Mouse (Mus musculus) neural tube, embryonic 14.5 days (tissue): ENCODE measurements around the gene Evpl. TPM values are rescaled to one million over a fixed set of nuclear protein-coding genes. Genes with fewer than 3 reads are reported as not detected.

Experiments
- ATAC-seq: fragments of 200-750 bp; cut with Nextera tagmentation; 2 replicates; pipeline ENCODE4 v1.8.0; 2017; ENCODE audit warnings: low read depth, mild to moderate bottlenecking, moderate TSS enrichment, moderate library complexity
- H3K27ac ChIP-seq: fragments of 300-500 bp; sonication (generic); 2 replicates; pipeline ENCODE4 v1.5.1; 2014; ENCODE audit warnings: low read depth, mild to moderate bottlenecking, control low read depth, low read length, moderate library complexity, mixed read lengths
- H3K27me3 ChIP-seq: fragments of 300-500 bp; sonication (generic); 2 replicates; pipeline ENCODE4 v1.6.1; 2014; ENCODE audit warnings: low read length; ENCODE audit not compliant: control insufficient read depth, insufficient read depth
- H3K36me3 ChIP-seq: fragments of 300-500 bp; sonication (generic); 2 replicates; pipeline ENCODE4 v1.6.1; 2014; ENCODE audit warnings: low read length, mixed read lengths; ENCODE audit not compliant: control insufficient read depth, insufficient read depth
- H3K4me1 ChIP-seq: fragments of 300-500 bp; sonication (generic); 2 replicates; pipeline ENCODE4 v1.6.1; 2014; ENCODE audit warnings: low read length; ENCODE audit not compliant: control insufficient read depth, insufficient read depth
- H3K4me2 ChIP-seq: fragments of 300-500 bp; sonication (generic); 2 replicates; pipeline ENCODE4 v1.6.1; 2014; ENCODE audit warnings: mild to moderate bottlenecking, low read depth, low read length, control low read depth
- H3K4me3 ChIP-seq: fragments of 300-500 bp; sonication (generic); 2 replicates; pipeline ENCODE4 v1.5.1; 2014; ENCODE audit warnings: low read depth, low read length, control low read depth, mixed read lengths
- H3K9ac ChIP-seq: fragments of 300-500 bp; sonication (generic); replicated peaks from 2 replicates; pipeline ENCODE4 v1.6.1; 2014; ENCODE audit warnings: low read depth, mild to moderate bottlenecking, control low read depth, low read length, mixed read lengths
- H3K9me3 ChIP-seq: fragments of 300-500 bp; sonication (generic); 2 replicates; pipeline ENCODE4 v1.6.1; 2016; ENCODE audit warnings: low read length; ENCODE audit not compliant: control insufficient read depth
- WGBS: fragments of 180-500 bp; shearing (Covaris S2); extraction: QIAGEN DNeasy Blood & Tissue Kit; methylation state at CpG from one replicate; pipeline ENCODE4 v1.1.7; 2014; 5-methylcytosine and 5-hydroxymethylcytosine counted together
- polyA plus RNA-seq: library from polyadenylated mRNA; unstranded; fragments of >200 nt; fragmentation: Nextera tagmentation; extraction: Ambion mirVana; gene quantifications from 2 replicates; pipeline ENCODE4 v1.2.1, GENCODE M21; 2014

Gene Evpl
- polyA plus RNA-seq, 1 experiment from 2014 or later = 0.62 TPM

GRCm38 (mm10) chr11:116210696-116211095 is 27.2 kb downstream of the Evpl start:
- WGBS = 80% methylated on average over 5 of the region's 5 CpGs
- no peak for ATAC-seq
- H3K4me1 ChIP-seq = no peaks in the 10 kb centered on the region
- no peak overlapping the region for H3K27ac ChIP-seq
- H3K4me3 ChIP-seq = no peak overlapping the region
- H3K9me3 ChIP-seq = no peaks in the 10 kb centered on the region
- H3K4me2 ChIP-seq = no peak overlapping the region
- H3K9ac ChIP-seq = no peak overlapping the region
- H3K27me3 ChIP-seq = no peaks in the 10 kb centered on the region
- 0 out of 2 replicates have a peak, but pooled peaks cover 9% of the 10 kb centered on the region for H3K36me3 ChIP-seq

DNA sequence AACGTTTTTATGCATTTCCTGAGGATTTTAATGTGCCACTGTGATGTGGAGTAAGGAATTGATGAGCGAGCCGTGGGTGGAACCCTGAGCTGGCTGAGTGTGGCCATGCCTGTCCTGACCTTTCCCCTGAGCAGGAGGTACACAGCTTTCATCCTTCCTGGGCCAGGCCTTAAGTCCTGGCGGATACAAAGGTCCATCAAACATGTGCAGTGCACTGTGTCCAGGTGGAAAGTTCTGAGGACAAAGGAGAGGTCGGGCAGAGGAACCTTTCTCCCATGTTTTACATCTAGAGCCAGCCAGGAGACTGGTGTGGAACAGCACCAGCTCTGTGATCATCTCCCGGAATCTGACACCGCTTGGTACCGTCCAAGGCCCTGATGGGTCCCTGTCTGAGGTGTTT is 28.6 kb downstream of the Evpl start:
- Histone ChIP-seq H3K4me2 (no peak overlapping the region), H3K27ac (no peak overlapping the region), H3K9ac (no peak overlapping the region), H3K36me3 (0 out of 2 replicates have a peak, but pooled peaks cover 9% of the 10 kb centered on the region), H3K4me3 (no peak overlapping the region), H3K27me3 (no peaks in the 10 kb centered on the region), H3K9me3 (no peaks in the 10 kb centered on the region), H3K4me1 (no peaks in the 10 kb centered on the region)
- 89% methylated on average over 8 of the region's 8 CpGs for WGBS
- no peak for ATAC-seq

DNA sequence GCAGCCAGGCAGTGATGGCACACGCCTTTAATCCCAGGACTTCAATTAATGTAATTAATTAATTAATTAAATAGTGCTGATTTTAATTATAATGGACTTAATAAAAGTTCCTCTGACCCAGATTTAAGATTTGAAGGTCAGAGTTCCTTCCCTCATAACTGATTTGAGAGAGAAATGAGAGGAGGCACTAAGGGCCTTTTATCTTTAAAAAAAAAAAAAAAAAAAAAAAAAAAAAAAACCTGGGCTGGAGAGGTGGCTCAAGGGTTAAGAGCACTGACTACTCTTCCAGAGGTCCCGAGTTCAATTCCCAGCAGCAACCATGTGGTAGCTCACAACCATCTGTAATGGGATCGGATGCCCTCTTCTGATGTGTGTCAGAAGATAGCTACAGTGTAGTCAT is 29.2 kb downstream of the Evpl start:
- no peak overlapping the region for H3K4me3 ChIP-seq
- H3K4me2 ChIP-seq = no peak overlapping the region
- H3K36me3 ChIP-seq = 0 out of 2 replicates have a peak, but pooled peaks cover 9% of the 10 kb centered on the region
- no peak for ATAC-seq
- H3K27ac ChIP-seq = no peak overlapping the region
- 92% methylated on average over 3 of the region's 3 CpGs for WGBS
- H3K4me1 ChIP-seq = no peaks in the 10 kb centered on the region
- H3K9ac ChIP-seq = no peak overlapping the region
- no peaks in the 10 kb centered on the region for H3K9me3 ChIP-seq
- H3K27me3 ChIP-seq = no peaks in the 10 kb centered on the region

DNA sequence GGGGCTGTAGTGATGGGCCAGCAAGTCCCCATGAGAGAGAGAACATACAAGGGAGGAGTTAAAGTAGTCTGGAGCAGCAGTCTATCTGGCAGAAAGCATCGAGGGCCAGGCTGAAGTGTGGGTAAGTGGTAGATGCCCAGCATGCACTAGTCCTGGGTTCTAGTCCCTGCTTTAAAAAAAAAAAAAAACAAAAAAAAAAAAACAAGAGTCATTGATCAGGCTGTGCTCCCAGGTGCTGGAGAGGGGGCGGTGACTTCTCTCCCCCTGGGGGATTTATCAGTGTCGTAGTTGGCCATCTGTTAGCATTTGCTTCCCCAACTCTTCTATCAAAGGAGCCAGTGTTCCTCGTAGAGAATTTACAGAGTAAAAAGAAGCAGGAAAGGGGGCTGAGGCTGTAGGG is 31.2 kb downstream of the Evpl start:
- WGBS = 68% methylated on average over 4 of the region's 4 CpGs
- ATAC-seq = no peak
- no peak overlapping the region for H3K9ac ChIP-seq
- H3K27ac ChIP-seq = no peak overlapping the region
- H3K27me3 ChIP-seq = no peaks in the 10 kb centered on the region
- no peak overlapping the region for H3K4me2 ChIP-seq
- H3K9me3 ChIP-seq = no peaks in the 10 kb centered on the region
- H3K4me3 ChIP-seq = no peak overlapping the region
- 0 out of 2 replicates have a peak, but pooled peaks cover 9% of the 10 kb centered on the region for H3K36me3 ChIP-seq
- no peaks in the 10 kb centered on the region for H3K4me1 ChIP-seq

DNA sequence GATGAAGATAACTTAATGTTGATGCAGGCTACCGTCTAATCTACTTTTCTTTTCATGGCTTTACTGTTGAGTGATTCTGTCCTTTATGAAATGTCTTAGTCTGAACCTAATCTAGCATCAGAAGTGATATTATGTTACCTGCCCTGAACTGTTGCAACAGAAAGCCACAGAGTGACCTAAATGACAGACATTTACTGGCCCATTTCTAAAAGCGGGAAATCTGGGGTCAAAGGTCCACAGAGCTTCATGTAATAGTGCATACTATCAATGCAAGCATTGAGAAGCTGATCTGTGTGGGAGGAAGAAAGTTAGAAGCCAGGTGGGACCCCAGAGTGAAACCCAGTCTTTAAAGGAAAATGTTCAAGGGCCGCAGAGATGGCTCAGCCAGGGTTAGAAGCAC is 34.7 kb downstream of the Evpl start:
- H3K9ac ChIP-seq = no peak overlapping the region
- no peaks in the 10 kb centered on the region for H3K27me3 ChIP-seq
- 97% methylated on average over 3 of the region's 3 CpGs for WGBS

GRCm38 (mm10) chr11:116201151-116201550 is 36.7 kb downstream of the Evpl start:
- H3K27ac ChIP-seq = no peak overlapping the region
- H3K9me3 ChIP-seq = no peaks in the 10 kb centered on the region
- no peak overlapping the region for H3K4me2 ChIP-seq
- no peak overlapping the region for H3K4me3 ChIP-seq
- no peak for ATAC-seq
- no peak overlapping the region for H3K9ac ChIP-seq
- no peaks in the 10 kb centered on the region for H3K36me3 ChIP-seq
- no peaks in the 10 kb centered on the region for H3K27me3 ChIP-seq
- WGBS = 87% methylated on average over 2 of the region's 2 CpGs
- H3K4me1 ChIP-seq = peaks cover 14% of the 10 kb centered on the region; the same call in 1 of the 2 replicates

More for the DNA sequence above, 34.7 kb downstream of the Evpl start:
- H3K4me2 ChIP-seq = no peak overlapping the region
- H3K27ac ChIP-seq = no peak overlapping the region
- 0 out of 2 replicates have a peak, but pooled peaks cover 9% of the 10 kb centered on the region for H3K36me3 ChIP-seq
- H3K4me1 ChIP-seq = peaks cover 5% of the 10 kb centered on the region; the same call in 1 of the 2 replicates
- H3K4me3 ChIP-seq = no peak overlapping the region
- no peak for ATAC-seq
- H3K9me3 ChIP-seq = no peaks in the 10 kb centered on the region

- Histone ChIP-seq H3K4me3 (peak within 1 kb of the TSS; percentile 79), H3K27me3 (no peaks in the 10 kb centered on the region), H3K9ac (peak within 1 kb of the TSS; percentile 85), H3K36me3 (no peaks in the 10 kb centered on the region), H3K9me3 (no peaks in the 10 kb centered on the region), H3K4me1 (peaks cover 14% of the 10 kb centered on the region), H3K4me2 (peak within 1 kb of the TSS; percentile 63), H3K27ac (peak within 1 kb of the TSS; percentile 97)
- peak; percentile 98 for ATAC-seq
- WGBS = under 1% methylated on average over 62 of the region's 62 CpGs
Measured at GRCm38 (mm10) chr11:116198639-116199531, 39.0 kb downstream of the Evpl start, which contains the start of the genes Ten1 and Acox1. Ten1 (plus strand) TSS chr11:116198855. Acox1 (minus strand) TSS chr11:116199045.

GRCm38 (mm10) chr11:116198132-116198531 is 39.7 kb downstream of the Evpl start:
- peak overlapping the region; percentile 85 for H3K9ac ChIP-seq
- no peaks in the 10 kb centered on the region for H3K27me3 ChIP-seq
- peaks cover 14% of the 10 kb centered on the region for H3K4me1 ChIP-seq
- H3K27ac ChIP-seq = peak overlapping the region; percentile 97
- peak overlapping the region; percentile 63 for H3K4me2 ChIP-seq
- peak; percentile 8 for ATAC-seq
- H3K36me3 ChIP-seq = no peaks in the 10 kb centered on the region
- H3K9me3 ChIP-seq = no peaks in the 10 kb centered on the region
- peak overlapping the region; percentile 79 for H3K4me3 ChIP-seq
- WGBS = 26% methylated on average over 13 of the region's 13 CpGs

DNA sequence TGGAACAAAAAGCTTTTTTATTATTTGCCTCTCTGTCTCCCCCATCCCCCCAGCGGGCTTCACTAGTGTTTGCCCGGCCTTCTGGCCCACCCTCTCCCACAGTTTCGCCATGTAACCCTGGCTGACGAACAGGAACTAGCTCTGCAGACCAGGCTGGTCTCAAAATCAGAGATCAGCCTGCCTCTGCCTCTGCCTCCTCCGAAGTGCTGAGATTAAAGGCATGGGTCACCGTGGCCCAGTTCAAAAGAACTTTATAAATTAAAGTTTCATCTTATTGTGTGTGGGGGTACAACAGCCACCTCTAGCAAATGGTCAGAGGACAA is 40.3 kb downstream of the Evpl start:
- H3K36me3 ChIP-seq = no peaks in the 10 kb centered on the region
- peak overlapping the region; percentile 63; the same call in 1 of the 2 replicates for H3K4me2 ChIP-seq
- no peaks in the 10 kb centered on the region for H3K27me3 ChIP-seq
- no peak overlapping the region for H3K27ac ChIP-seq
- H3K4me3 ChIP-seq = peak overlapping the region; percentile 79
- WGBS = 90% methylated on average over 6 of the region's 6 CpGs
- H3K9me3 ChIP-seq = no peaks in the 10 kb centered on the region
- no peak overlapping the region; the same call in 1 of the 2 replicates for H3K9ac ChIP-seq
- peaks cover 14% of the 10 kb centered on the region for H3K4me1 ChIP-seq
- ATAC-seq = no peak
